Mouse (Mus musculus): Measurements from ENCODE around the gene Flvcr1.
A peak's percentile ranks its signal among the peaks of the same experiment; 100 is the strongest.
"Not testable (repeated sequence)": the region's sequence is repeated elsewhere in the genome, so short reads cannot be mapped to it uniquely, and the experiment has no call there.

The Flvcr1 gene

DNA sequence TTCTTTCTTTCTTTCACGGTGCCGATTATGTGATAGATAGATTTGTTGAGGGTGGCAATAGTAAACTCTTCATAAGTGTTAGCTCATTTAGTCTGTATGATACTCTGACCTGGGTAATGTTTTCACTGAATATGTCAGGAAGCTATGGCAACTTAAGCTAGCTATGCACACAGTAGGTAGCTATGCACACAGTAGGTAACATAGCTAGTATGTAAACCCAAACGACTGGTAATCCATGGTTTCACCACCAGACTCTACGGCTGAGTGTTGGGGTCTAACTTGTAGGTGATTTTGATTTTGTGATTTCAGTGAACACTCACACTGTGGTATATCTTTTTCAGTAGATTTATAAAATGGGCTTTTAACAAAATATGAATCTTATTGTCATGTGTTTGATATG, 12.0 kb upstream of the Flvcr1 start:
- DNase-seq = no peak

- no peak for DNase-seq
Measured at GRCm38 (mm10) chr1:191036554-191037334, 10.8 kb upstream of the Flvcr1 start, which contains the start of gene Spata45. Gene Spata45, plus strand, starts transcription at chr1:191036639.

- no peak for DNase-seq
Measured at GRCm38 (mm10) chr1:191035649-191036048, 9.7 kb upstream of the Flvcr1 start.

DNA sequence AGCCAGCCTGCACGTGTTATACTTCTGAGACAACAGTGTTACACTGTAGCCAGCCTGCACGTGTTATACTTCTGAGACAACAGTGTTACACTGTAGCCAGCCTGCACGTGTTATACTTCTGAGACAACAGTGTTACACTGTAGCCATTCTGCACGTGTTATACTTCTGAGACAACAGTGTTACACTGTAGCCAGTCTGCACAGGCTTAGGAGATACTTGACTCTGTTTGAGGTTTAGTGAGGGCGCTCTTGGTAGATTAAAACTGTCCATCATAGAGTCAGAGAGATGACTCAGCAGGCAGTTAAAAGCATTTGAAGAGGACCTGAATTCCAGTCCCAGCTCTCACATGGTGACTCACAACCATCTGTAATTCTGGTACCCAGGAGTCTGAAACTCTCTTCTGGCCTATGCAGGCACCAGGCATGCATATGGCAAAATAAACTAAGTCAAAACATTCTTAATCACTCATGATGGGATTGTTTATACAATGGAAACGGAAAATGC, 5.0 kb upstream of the Flvcr1 start:
- DNase-seq = not testable (repeated sequence)

GRCm38 (mm10) chr1:191030182-191030581, 4.2 kb upstream of the Flvcr1 start:
- DNase-seq = no peak

DNA sequence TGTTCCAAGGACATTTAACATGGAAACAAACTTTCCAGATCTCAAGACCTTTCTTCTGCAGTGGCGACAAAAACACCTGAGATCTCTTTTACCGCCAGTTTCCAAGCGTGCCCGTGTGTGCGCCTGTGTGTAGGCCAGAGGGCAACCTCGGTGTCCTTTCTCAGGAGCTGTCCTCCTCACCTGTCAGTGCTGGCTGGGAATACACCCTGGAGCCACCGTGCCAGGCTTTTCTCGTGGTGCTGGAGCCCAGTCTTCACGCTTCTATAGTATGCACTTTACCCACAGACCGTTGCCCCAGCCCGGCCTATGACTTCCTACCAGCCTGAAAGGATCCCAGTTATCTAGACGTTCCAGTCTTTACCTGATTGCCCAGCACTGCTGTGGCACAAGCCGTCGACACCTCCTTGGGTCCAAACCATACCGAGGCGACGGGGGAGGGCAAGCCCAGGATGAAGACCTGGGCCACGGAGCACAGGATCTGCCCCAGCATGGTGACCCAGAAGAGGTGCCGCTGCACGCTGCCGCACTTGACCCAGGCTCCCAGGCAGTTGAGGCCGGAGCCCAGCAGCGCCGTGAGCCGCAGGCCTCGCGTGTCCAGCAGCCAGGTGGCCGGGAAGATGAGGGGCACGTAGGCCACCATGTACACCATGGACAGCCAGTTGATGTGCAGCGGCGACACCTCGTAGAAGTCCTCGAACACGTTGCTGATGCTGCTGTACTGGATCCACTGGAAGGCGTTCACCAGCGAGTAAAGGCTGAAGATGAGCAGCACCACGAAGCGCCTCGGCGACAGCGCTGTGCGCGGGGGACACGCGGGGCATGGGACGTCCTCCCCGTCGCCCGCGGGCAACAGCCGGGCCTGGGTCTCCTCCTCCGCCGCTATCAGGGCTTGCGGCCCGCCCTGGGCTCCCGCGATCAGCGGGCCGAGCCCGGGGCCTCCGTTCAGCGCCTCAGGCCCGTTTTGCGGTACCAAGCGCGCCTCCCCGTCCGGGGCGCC, 644 bp downstream of the Flvcr1 start:
- peak; percentile 48 for DNase-seq

- not testable (repeated sequence) for DNase-seq
Measured at GRCm38 (mm10) chr1:191023806-191024205, 2.2 kb downstream of the Flvcr1 start.

DNA sequence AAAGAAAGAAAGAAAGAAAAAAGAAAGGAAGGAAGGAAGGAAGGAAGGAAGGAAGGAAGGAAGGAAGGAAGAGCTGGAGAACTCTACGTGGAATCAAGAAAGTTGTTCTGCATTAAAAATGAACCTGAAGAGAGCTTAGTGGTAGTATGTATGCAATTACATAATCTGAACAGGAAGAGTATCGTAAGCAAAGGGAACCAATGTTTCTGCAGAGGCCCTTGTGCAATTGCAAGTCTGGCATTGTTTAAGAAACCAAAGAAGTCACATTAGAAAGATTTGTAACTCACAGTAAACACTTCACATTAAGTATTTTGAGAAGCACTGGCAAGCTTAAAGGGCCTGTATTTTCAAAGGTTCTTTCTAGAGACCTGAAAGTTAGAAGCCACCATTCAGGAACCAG, 2.8 kb downstream of the Flvcr1 start:
- no peak for DNase-seq

DNA sequence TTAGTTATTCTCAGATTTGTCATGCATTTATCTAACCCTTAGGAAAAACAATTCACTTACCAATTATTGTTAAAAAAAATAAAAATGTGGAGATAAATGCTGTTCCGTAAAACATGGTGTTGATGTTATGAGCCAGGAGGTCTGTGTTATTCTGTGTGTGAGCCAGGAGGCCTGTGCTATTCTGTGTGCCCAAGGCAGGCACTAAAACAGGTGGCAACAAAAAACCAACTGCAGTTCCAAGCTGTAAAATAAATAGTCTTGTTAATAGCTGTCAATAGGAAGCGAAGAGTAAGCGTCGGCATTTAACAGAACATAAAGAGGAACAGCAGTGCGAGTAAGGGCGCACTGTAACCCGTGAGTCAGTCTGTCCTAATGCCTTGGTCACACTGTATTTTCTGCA, 4.9 kb downstream of the Flvcr1 start:
- no peak for DNase-seq

GRCm38 (mm10) chr1:191020217-191020924, 5.6 kb downstream of the Flvcr1 start:
- DNase-seq = no peak

- DNase-seq = no peak
Measured at GRCm38 (mm10) chr1:191019803-191020202, 6.2 kb downstream of the Flvcr1 start.

GRCm38 (mm10) chr1:191014271-191014670, 11.7 kb downstream of the Flvcr1 start:
- DNase-seq = no peak

GRCm38 (mm10) chr1:191008707-191009106, 17.3 kb downstream of the Flvcr1 start:
- peak; percentile 17 for DNase-seq

DNA sequence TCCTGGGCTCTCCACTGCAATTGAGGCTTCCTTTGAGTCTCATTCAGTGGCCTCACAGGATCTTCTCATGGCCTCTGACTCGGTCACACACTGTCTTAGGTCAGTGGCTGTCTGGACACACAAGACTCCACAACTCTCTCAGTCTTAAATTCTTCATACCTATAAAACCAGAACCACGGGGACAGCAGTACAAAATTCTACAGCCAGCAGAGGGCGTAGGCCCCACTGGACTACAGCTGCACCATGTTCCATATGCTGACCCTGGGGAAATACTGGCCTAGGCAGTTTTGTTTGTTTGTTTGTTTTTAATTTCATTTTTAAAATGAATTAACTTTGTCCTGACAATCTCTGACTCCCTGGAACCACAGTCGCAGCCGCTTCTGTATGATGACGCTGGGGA, 23.8 kb downstream of the Flvcr1 start:
- peak; percentile 13 for DNase-seq

GRCm38 (mm10) chr1:191000686-191001085, 25.3 kb downstream of the Flvcr1 start:
- no peak for DNase-seq

DNA sequence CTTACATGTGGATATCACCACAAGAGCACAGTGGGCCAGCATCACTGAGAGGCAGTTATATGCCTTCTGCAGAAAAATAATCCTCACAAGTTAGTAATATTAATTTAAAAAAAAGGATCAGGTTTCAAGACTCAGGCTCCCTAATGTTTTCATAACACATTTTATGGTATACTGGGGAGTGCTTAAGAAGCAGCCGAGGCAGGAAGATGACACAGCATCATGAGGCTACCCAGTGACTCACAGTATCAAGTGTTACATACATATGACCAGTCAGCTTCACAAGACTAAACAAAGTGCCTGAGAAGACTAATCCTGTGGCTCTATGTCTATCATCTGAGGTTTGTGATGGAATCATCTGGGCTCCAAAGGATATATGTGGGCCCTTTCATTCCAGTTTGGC, 27.9 kb downstream of the Flvcr1 start:
- no peak for DNase-seq

DNA sequence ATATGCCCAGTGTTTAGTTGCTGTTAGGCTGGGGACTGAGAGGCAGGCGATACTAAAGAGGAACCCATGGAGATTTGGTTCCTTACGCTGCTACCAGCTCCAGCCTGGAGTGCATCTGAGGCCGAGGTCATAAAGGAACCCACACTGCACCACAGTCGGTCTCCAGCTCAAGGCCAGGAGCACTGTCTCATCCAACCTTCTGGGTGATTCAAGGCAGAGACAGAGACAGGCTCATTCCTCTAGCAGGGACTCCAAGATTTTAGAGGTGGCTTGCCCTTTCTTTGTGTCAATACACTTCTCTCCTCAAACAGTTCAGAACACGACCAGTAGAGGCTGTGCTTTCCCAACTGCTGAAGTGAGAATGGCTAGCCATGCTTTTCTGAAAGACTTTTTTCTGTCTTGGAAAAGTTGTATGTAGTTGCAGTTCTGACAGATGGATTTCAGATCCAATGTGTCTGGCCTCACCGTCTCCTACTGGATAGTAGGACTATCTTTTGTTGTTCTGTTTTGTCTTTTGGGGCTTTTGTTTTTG, 29.5 kb downstream of the Flvcr1 start:
- DNase-seq = no peak

- DNase-seq = no peak
Measured at GRCm38 (mm10) chr1:190995548-190995947, 30.4 kb downstream of the Flvcr1 start.

DNA sequence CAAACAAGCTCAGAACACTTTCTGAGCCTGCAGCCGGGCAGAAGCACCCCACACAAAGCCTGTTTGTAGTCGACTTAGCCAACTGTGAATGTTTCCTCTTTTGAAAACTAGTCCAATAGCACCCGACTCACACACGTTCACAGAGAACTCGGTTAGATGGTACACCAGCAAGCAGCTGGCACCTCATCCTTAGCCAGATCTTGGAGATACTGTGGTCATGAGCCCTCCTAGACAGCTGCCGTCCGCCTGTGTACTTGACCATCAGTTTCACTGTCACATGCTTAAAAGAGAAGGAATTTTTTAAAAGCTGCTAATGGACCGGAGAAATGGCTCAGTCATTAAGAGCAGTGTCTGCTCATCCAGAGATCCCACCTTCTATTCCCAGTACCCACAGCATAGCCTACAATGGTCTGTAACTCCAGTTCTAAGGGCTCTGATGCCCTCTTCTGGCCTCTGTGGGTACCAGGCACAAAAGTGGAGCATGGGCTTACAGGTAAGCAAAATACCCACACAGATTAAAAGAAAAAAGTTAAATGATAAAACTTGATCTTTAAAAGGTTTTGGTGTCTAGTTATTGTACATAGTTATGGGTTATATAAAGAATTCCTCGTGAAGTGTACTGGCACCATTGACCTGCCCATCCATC, 36.4 kb downstream of the Flvcr1 start:
- no peak for DNase-seq

GRCm38 (mm10) chr1:190981412-190981811, 44.5 kb downstream of the Flvcr1 start:
- no peak for DNase-seq

DNA sequence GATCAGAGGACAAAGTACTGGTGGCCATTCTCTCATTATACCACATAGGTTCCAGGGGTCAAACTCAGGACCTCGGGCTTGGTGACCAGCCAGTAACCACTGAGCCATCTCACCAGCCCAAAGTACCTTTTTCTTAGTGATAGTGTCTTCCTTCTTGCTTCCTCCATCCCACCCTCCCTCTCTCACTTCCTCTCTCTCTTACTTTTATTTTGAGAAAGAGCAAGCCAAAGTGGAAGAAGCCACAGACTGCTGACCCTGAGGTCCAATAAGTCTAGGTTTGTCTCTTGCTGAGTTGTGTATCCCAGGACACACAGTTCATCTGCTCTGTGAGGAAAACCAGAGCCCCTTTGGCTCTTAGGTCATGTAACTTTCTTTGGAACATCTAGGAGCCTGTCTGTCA, 45.5 kb downstream of the Flvcr1 start:
- DNase-seq = no peak

DNA sequence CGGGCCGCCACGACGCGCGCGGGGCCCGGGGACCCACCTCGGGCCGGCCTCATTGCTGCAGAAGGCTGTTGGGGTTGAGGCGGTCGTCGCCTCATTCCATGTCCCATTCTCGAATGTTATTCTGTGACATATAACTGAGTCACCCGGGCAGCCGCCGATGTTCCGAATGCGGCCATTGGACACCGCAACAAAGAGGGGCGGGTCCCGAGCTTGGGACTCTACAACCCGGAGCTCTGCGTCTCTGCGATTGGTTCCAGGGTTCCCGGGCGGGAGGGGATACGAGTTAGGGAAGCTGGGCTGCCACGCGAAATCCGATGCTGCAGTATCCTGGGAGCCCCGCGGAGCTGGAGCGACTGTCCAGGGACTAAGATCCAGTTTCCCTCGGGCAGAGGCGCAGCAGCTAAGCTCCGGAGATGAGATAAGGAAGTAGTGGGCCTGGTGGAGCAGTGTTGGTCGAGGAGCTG, 46.8 kb downstream of the Flvcr1 start, which contains the start of gene Vash2:
Gene Vash2 (minus strand): TSS at position 197 of the 464 bp plus-strand sequence.
- peak; percentile 76 for DNase-seq

Data from liver (tissue).